Mouse (Mus musculus) CH12.LX (cell line): ENCODE measurements around the gene Thsd4. TPM values are rescaled to one million over a fixed set of nuclear protein-coding genes. Genes with fewer than 3 reads are reported as not detected.
"Not testable (repeated sequence)": the region's sequence is repeated elsewhere in the genome, so short reads cannot be mapped to it uniquely, and the experiment has no call there.

Experiments used
- DNase-seq: peaks from one replicate; pipeline ENCODE4 v3.0.0-alpha.2; 2013; ENCODE audit errors: extremely low read depth
- H3K27ac ChIP-seq: 2 replicates; pipeline ENCODE4 v1.5.1; 2012; ENCODE audit warnings: low read depth, mild to moderate bottlenecking, control low read depth, moderate library complexity; ENCODE audit not compliant: insufficient read depth
- H3K27me3 ChIP-seq: replicated peaks from 2 replicates; pipeline ENCODE3; 2012; ENCODE audit warnings: inconsistent platforms
- H3K36me3 ChIP-seq, 2 experiments: replicated peaks in 1 of 2; 2 replicates each; pipeline versions ENCODE3 to v1.6.1; 2012; ENCODE audit warnings: inconsistent platforms in 1 of 2, low read length in 1 of 2, mild to moderate bottlenecking in 1 of 2, mixed read lengths in 1 of 2, moderate library complexity in 1 of 2; ENCODE audit not compliant: control insufficient read depth in 1 of 2, insufficient read depth in 1 of 2
- H3K4me1 ChIP-seq, 2 experiments: 2 replicates each; pipeline ENCODE4 v1.6.1; 2012; ENCODE audit warnings: inconsistent platforms in 1 of 2, moderate library complexity in 1 of 2; ENCODE audit not compliant: insufficient read depth in 2 of 2, control insufficient read depth in 1 of 2
- H3K4me2 ChIP-seq: 2 replicates; pipeline ENCODE4 v1.6.1; 2012; ENCODE audit warnings: low read depth, mild to moderate bottlenecking, control low read depth; ENCODE audit not compliant: poor library complexity, insufficient read depth, severe bottlenecking
- H3K4me3 ChIP-seq, 3 experiments: fragments of 150-350 bp in 1 of 3; sonication (generic) in 1 of 3; replicated peaks in 1 of 3; 2 replicates each; pipeline versions ENCODE3 to v1.5.1; 2011 to 2012; ENCODE audit warnings: low read depth in 2 of 3, low read length in 2 of 3, mild to moderate bottlenecking in 2 of 3, moderate library complexity in 2 of 3, control low read depth in 1 of 3, improper control_type of control experiment in 1 of 3, inconsistent platforms in 1 of 3, mixed read lengths in 1 of 3; ENCODE audit not compliant: poor library complexity in 1 of 3
- H3K79me2 ChIP-seq: replicated peaks from 2 replicates; pipeline ENCODE4 v1.6.1; 2012; ENCODE audit warnings: mild to moderate bottlenecking, moderate library complexity; ENCODE audit not compliant: control insufficient read depth, poor library complexity, insufficient read depth, severe bottlenecking; ENCODE audit errors: extremely low read depth
- H3K9ac ChIP-seq: 2 replicates; pipeline ENCODE4 v1.6.1; 2012; ENCODE audit warnings: low read depth, mild to moderate bottlenecking, control low read depth, moderate library complexity; ENCODE audit not compliant: insufficient read depth
- H3K9me3 ChIP-seq: replicated peaks from 2 replicates; pipeline ENCODE3; 2012; ENCODE audit warnings: low read length, inconsistent platforms, mixed read lengths
- BHLHE40 ChIP-seq: IDR thresholded peaks from 2 replicates; pipeline ENCODE4 v1.6.1; 2011; ENCODE audit warnings: mild to moderate bottlenecking, low read depth, low read length, improper control_type of control experiment
- CTCF ChIP-seq, 2 experiments: IDR thresholded peaks in 1 of 2; conservative IDR thresholded peaks in 1 of 2; 2 replicates each; pipeline ENCODE4 v1.5.1; 2011 to 2012; ENCODE audit warnings: low read depth in 2 of 2, low read length in 2 of 2, improper control_type of control experiment in 1 of 2, inconsistent platforms in 1 of 2, mild to moderate bottlenecking in 1 of 2, moderate library complexity in 1 of 2
- E2F4 ChIP-seq: IDR thresholded peaks from 2 replicates; pipeline ENCODE4 v1.6.1; 2011; ENCODE audit warnings: low read depth, low read length, improper control_type of control experiment; ENCODE audit not compliant: insufficient replicate concordance
- ELF1 ChIP-seq: IDR thresholded peaks from 2 replicates; pipeline ENCODE4 v1.6.1; 2014; ENCODE audit warnings: low read depth, mild to moderate bottlenecking, inconsistent platforms, low read length, improper control_type of control experiment
- EP300 ChIP-seq: IDR thresholded peaks from 2 replicates; pipeline ENCODE4 v1.6.1; 2011; ENCODE audit warnings: low read length, improper control_type of control experiment
- JUND ChIP-seq: conservative IDR thresholded peaks from 2 replicates; pipeline ENCODE4 v1.6.1; 2011; ENCODE audit warnings: low read depth, low read length, improper control_type of control experiment
- KAT2A ChIP-seq: IDR thresholded peaks from 2 replicates; pipeline ENCODE4 v1.6.1; 2012; ENCODE audit warnings: low read length, improper control_type of control experiment, inconsistent platforms; ENCODE audit not compliant: insufficient replicate concordance
- MAFK ChIP-seq: IDR thresholded peaks from 2 replicates; pipeline ENCODE4 v1.6.1; 2011; ENCODE audit warnings: low read length, improper control_type of control experiment; ENCODE audit not compliant: insufficient replicate concordance
- MAX ChIP-seq: IDR thresholded peaks from 2 replicates; pipeline ENCODE4 v1.6.1; 2011; ENCODE audit warnings: low read length, improper control_type of control experiment
- MAZ ChIP-seq: IDR thresholded peaks from 2 replicates; pipeline ENCODE4 v1.6.1; 2012; ENCODE audit warnings: low read depth, mild to moderate bottlenecking, inconsistent platforms, low read length, improper control_type of control experiment, moderate library complexity
- MEF2A ChIP-seq: IDR thresholded peaks from 2 replicates; pipeline ENCODE4 v1.6.1; 2014; ENCODE audit warnings: low read depth, mild to moderate bottlenecking, inconsistent platforms, low read length, improper control_type of control experiment, borderline replicate concordance
- NRF1 ChIP-seq: IDR thresholded peaks from 2 replicates; pipeline ENCODE4 v1.6.1; 2014; ENCODE audit warnings: low read depth, mild to moderate bottlenecking, inconsistent platforms, low read length, improper control_type of control experiment, moderate library complexity
- PAX5 ChIP-seq: IDR thresholded peaks from 2 replicates; pipeline ENCODE4 v1.6.1; 2012; ENCODE audit warnings: low read length, inconsistent platforms, mixed read lengths
- POLR2AphosphoS2 ChIP-seq: IDR thresholded peaks from 2 replicates; pipeline ENCODE4 v1.6.1; 2011; ENCODE audit warnings: low read depth, low read length, improper control_type of control experiment
- RAD21 ChIP-seq: IDR thresholded peaks from 2 replicates; pipeline ENCODE4 v1.6.1; 2011; ENCODE audit warnings: low read depth, mild to moderate bottlenecking, low read length, improper control_type of control experiment, moderate library complexity
- SIN3A ChIP-seq: IDR thresholded peaks from 2 replicates; pipeline ENCODE4 v1.6.1; 2012; ENCODE audit warnings: low read length, improper control_type of control experiment, inconsistent platforms
- SMC3 ChIP-seq: IDR thresholded peaks from 2 replicates; pipeline ENCODE4 v1.6.1; 2011; ENCODE audit warnings: low read depth, low read length, improper control_type of control experiment
- UBTF ChIP-seq: IDR thresholded peaks from 2 replicates; pipeline ENCODE4 v1.6.1; 2012; ENCODE audit warnings: low read depth, mild to moderate bottlenecking, inconsistent platforms, low read length, improper control_type of control experiment, moderate library complexity
- ZC3H11A ChIP-seq: IDR thresholded peaks from 2 replicates; pipeline ENCODE4 v1.6.1; 2012; ENCODE audit warnings: low read depth, mild to moderate bottlenecking, inconsistent platforms, low read length, improper control_type of control experiment
- ZKSCAN1 ChIP-seq: IDR thresholded peaks from 2 replicates; pipeline ENCODE4 v1.6.1; 2012; ENCODE audit warnings: low read depth, inconsistent platforms, low read length, improper control_type of control experiment, borderline replicate concordance
- dilution Hi-C: fragments of 300-500 bp; cut with MboI; formaldehyde crosslinking; loops from 2 replicates; pipeline ENCODE4 v1.14.3; 2020; ENCODE audit warnings: low sequenced_read_pairs; ENCODE audit not compliant: extremely low pct_unique_long_range_greater_than_20kb, extremely low pct_ligation_motif_present
- in situ Hi-C: fragments of 300-500 bp; cut with MboI; formaldehyde crosslinking; loops from 3 replicates; pipeline ENCODE4 v1.14.3; 2019; ENCODE audit warnings: low sequenced_read_pairs, low pct_ligation_motif_present, low pct_unique_long_range_greater_than_20kb, mixed read lengths
- polyA plus RNA-seq: library from polyadenylated mRNA; unstranded; fragments of >175 nt; gene quantifications from 2 replicates; pipeline ENCODE4 v1.2.1, GENCODE M21; 2012; ENCODE audit warnings: low read depth; ENCODE audit not compliant: insufficient read length
- total RNA-seq, 2 experiments: library from RNA; depleted of rRNA; stranded (reverse); fragments of 300-350 nt in 1 of 2; fragments of >200 nt in 1 of 2; gene quantifications; 2 replicates each; pipeline ENCODE4 v1.2.3; 2012 to 2014

The Thsd4 gene
- total and polyA plus RNA-seq, 3 experiments: not detected

DNA sequence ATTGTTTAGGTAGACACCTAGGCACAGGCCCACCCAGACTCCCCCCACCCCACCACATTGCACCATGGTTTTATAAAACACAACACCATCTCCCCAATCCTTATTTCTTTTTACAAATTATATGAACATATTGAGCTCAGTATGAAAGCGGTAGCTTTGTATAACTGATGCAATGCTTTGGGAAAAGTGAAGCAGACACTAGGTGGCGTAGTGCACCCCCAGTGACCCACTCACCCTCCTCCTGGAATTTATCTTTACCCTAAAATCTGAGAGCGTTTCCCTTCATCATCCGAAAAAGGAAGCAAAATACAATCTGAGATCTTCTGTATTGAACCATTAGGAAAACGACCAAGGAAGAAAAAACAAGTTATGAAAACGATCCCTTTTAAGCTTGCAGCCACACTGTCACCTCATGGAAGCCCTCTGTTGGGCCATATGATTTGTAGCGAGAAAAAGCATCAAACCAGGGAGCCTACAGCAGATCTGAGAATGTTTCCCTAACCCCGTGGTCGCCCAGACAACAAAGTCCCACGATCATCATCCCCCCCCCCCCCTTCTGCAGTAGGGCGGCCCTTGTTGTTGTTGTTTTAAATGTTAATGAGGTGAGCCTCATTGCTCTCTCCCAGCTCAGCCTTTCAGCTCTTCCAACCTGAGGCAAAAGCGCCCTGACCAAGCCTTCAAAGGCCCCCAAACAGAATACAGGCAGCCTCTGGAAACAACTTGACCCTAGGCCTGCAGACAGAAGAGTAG, 246.3 kb downstream of the Thsd4 start:
- no peak overlapping the region for H3K9ac ChIP-seq
- H3K4me1 ChIP-seq: peaks cover 0 to 14% of the 10 kb centered on the region in 2 experiments; a peak in 2 of 4 replicates
- H3K27me3 ChIP-seq: no peaks in the 10 kb centered on the region
- peak; percentile 24 for DNase-seq
- no peak overlapping the region for H3K4me3 ChIP-seq
- H3K36me3 ChIP-seq: no peaks in the 10 kb centered on the region
- dilution Hi-C loops: no loop called here
- H3K9me3 ChIP-seq: no peaks in the 10 kb centered on the region
- in situ Hi-C loops: no loop called here
- no peak overlapping the region for H3K27ac ChIP-seq
- TF ChIP-seq SMC3: peak; percentile 64
- TF ChIP-seq E2F4: no peak
- no peak for TF ChIP-seq SIN3A
- TF ChIP-seq CTCF (conservative IDR thresholded peaks at IDR 0.05 in 1 of 2, IDR thresholded peaks at IDR 0.05 in 1 of 2; ENCODE audit: low read depth in 2 of 2, low read length in 2 of 2): peak; percentile 14 to 69; a peak in 2 of 4 replicates
- no peak for TF ChIP-seq MAX
- no peak for TF ChIP-seq UBTF
- no peak for TF ChIP-seq BHLHE40
- peak; percentile 50 for TF ChIP-seq RAD21
- TF ChIP-seq ZKSCAN1: no peak
- TF ChIP-seq NRF1: no peak
- TF ChIP-seq POLR2AphosphoS2: no peak
- no peaks in the 10 kb centered on the region for H3K79me2 ChIP-seq
- H3K4me2 ChIP-seq: no peak overlapping the region

DNA sequence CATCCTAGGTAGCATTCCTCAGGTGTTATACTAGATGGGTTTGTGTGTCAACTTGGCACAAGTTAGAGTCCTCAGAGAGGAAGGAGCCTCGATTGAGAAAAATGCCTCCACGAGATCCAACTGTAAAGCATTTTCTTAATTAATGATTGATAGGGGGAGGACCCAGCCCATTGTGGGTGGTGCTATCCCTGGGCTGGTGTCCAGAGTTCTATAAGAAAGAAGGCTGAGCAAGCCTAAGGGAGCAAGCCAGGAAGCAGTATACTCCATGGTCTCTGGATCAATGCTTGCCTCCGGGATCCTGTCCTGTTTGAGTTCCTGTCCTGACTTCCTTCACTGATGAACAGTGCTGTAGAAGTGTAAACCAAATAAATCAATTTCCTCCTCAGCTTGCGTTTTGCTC, 247.3 kb downstream of the Thsd4 start:
- Histone ChIP-seq H3K79me2 (no peaks in the 10 kb centered on the region), H3K4me1 (peaks cover 0 to 14% of the 10 kb centered on the region in 2 experiments; a peak in 2 of 4 replicates), H3K4me2 (no peak overlapping the region), H3K4me3 (no peak overlapping the region), H3K9me3 (no peaks in the 10 kb centered on the region), H3K27me3 (no peaks in the 10 kb centered on the region), H3K36me3 (no peaks in the 10 kb centered on the region), H3K27ac (no peak overlapping the region), H3K9ac (no peak overlapping the region)
- TF ChIP-seq ELF1 (no peak), RAD21 (no peak), NRF1 (no peak), MAZ (no peak), E2F4 (no peak), ZKSCAN1 (no peak), POLR2AphosphoS2 (no peak), MEF2A (no peak), EP300 (no peak), MAFK (no peak), BHLHE40 (no peak), KAT2A (no peak), PAX5 (no peak), JUND (no peak), ZC3H11A (no peak)
- no peak for DNase-seq
- in situ Hi-C loops: no loop called here
- dilution Hi-C loops: no loop called here

DNA sequence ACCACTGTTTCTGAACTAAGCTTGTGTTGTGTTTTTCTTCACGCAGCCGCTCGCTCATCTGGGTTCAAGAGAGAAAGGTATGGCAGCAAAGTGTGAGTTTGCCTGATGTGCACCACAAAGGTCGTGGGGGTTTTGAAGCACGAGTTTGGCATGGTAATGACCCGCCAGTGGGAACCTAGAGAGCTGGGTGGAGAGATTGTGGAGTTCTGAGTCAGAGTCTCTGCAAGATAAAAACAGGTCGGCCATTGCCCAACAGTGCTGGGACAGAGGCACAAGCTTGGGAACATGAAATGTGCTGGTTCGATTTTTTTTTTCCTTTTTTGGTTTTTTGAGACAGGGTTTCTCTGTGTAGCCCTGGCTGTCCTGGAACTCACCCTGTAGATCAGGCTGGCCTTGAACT, 249.5 kb downstream of the Thsd4 start:
- H3K27ac ChIP-seq, H3K9me3 ChIP-seq, dilution Hi-C loops, H3K79me2 ChIP-seq, in situ Hi-C loops, DNase-seq, H3K36me3 ChIP-seq, H3K27me3 ChIP-seq: not testable (repeated sequence)
- Histone ChIP-seq H3K9ac (peak overlapping the region; percentile 73), H3K4me1 (peaks cover 0 to 14% of the 10 kb centered on the region in 2 experiments; a peak in 2 of 4 replicates), H3K4me3 (peak overlapping the region; percentile 48 to 68 (median 56)), H3K4me2 (peak overlapping the region; percentile 24)
